Mouse (Mus musculus) C2C12 (cell line): ENCODE measurements around the gene Nfam1. TPM values are rescaled to one million over a fixed set of nuclear protein-coding genes. Genes with fewer than 3 reads are reported as not detected.

ENCODE experiments used
- H3K27me3 ChIP-seq: one replicate; pipeline ENCODE4 v1.6.1; 2011; ENCODE audit not compliant: control insufficient read depth, insufficient read depth, insufficient read length
- H3K36me3 ChIP-seq: one replicate; pipeline ENCODE4 v1.6.1; 2011; ENCODE audit not compliant: control insufficient read depth, insufficient read depth
- H3K4me3 ChIP-seq: one replicate; pipeline ENCODE4 v1.5.1; 2011; ENCODE audit warnings: mild to moderate bottlenecking, control low read depth; ENCODE audit not compliant: poor library complexity, insufficient read depth, severe bottlenecking
- H3K79me2 ChIP-seq: one replicate; pipeline ENCODE4 v1.6.1; 2011; ENCODE audit not compliant: control insufficient read depth, insufficient read depth
- H3K79me3 ChIP-seq: one replicate; pipeline ENCODE4 v1.6.1; 2011; ENCODE audit warnings: low read depth, control low read depth
- H3ac ChIP-seq: one replicate; pipeline ENCODE3; 2011; ENCODE audit warnings: low read depth; ENCODE audit not compliant: control insufficient read depth, insufficient read length
- CEBPB ChIP-seq: IDR thresholded peaks from one replicate; pipeline ENCODE4 v1.6.1; 2011; ENCODE audit warnings: low read depth, mild to moderate bottlenecking, control low read depth, moderate library complexity
- CTCF ChIP-seq: IDR thresholded peaks from one replicate; pipeline ENCODE4 v1.5.1; 2011; ENCODE audit not compliant: control insufficient read depth, insufficient read depth, insufficient read length
- FOSL1 ChIP-seq: IDR thresholded peaks from one replicate; pipeline ENCODE4 v1.8.0; 2011; ENCODE audit warnings: mild to moderate bottlenecking, low read length; ENCODE audit not compliant: poor library complexity, insufficient read depth, severe bottlenecking
- MAX ChIP-seq: IDR thresholded peaks from one replicate; pipeline ENCODE4 v1.6.1; 2011; ENCODE audit warnings: mild to moderate bottlenecking, control low read depth
- MYOD1 ChIP-seq: IDR thresholded peaks from one replicate; pipeline ENCODE4 v1.6.1; 2011; ENCODE audit warnings: low read depth; ENCODE audit not compliant: control insufficient read depth, insufficient read length
- MYOG ChIP-seq: IDR thresholded peaks from one replicate; pipeline ENCODE4 v1.6.1; 2011; ENCODE audit not compliant: control insufficient read depth, insufficient read length; ENCODE audit errors: extremely low read depth
- USF1 ChIP-seq: IDR thresholded peaks from one replicate; pipeline ENCODE4 v1.6.1; 2011; ENCODE audit warnings: low read depth, mild to moderate bottlenecking, control low read depth, moderate library complexity
- polyA plus RNA-seq: library from polyadenylated mRNA; unstranded; fragments of >200 nt; fragmentation: generic; extraction: Trizol; gene quantifications from one replicate; pipeline ENCODE4 v1.2.1, GENCODE M21; 2012; ENCODE audit warnings: missing spikeins

The Nfam1 gene
- polyA plus RNA-seq, 1 experiment, result 0.01 TPM

- Histone ChIP-seq H3ac (no peak overlapping the region), H3K4me3 (no peak overlapping the region), H3K79me3 (no peaks in the 10 kb centered on the region), H3K79me2 (no peaks in the 10 kb centered on the region), H3K27me3 (peaks cover 19% of the 10 kb centered on the region), H3K36me3 (no peaks in the 10 kb centered on the region)
- TF ChIP-seq FOSL1, result no peak
- TF ChIP-seq MYOG, result no peak
These were observed 22.7 kb downstream of the Nfam1 start for GRCm38 (mm10) chr15:83010423-83010822.

- Histone ChIP-seq H3K27me3 (peaks cover 10% of the 10 kb centered on the region), H3ac (no peak overlapping the region), H3K79me2 (no peaks in the 10 kb centered on the region), H3K79me3 (no peaks in the 10 kb centered on the region), H3K4me3 (no peak overlapping the region), H3K36me3 (no peaks in the 10 kb centered on the region)
- TF ChIP-seq CTCF (no peak), CEBPB (peak; percentile 74)
These were observed 23.6 kb downstream of the Nfam1 start for GRCm38 (mm10) chr15:83009532-83009931.

DNA sequence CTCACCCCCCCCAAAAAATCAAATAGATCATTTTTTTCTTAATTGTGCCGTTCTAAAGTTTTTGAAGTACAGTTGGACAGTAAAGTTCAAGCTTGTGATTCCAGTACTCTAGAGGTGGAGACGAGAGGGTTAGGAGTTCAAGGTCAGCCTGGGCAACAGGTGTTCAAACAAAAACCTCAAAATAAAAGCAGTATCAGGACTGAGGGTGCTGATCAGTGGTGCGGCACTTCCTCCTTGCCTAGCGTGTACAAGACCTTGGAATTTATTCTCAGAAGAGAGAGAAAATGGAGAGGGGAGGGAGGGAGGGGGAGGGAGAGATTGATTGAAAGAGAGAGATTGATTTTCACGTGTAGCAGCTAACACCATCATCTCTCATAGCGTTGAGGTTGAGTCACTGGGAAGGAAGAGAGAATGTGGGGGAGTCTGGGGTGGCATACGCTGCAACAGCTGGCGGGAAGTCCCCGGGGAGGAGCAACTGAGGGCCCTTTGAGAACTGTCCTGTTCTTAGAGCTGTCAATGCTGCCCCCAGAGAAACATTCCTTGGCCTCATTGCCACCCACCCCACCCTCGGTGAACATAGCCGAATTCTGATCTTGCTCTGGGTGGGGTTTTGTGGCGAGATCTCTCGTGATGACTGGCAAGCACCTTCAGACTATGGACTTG lies 24.2 kb downstream of the Nfam1 start:
- Histone ChIP-seq H3ac (no peak overlapping the region), H3K36me3 (no peaks in the 10 kb centered on the region), H3K4me3 (no peak overlapping the region), H3K79me3 (no peaks in the 10 kb centered on the region), H3K79me2 (no peaks in the 10 kb centered on the region), H3K27me3 (peaks cover 4% of the 10 kb centered on the region)
- TF ChIP-seq MYOD1, result peak; percentile 91
- no peak for TF ChIP-seq MYOG

GRCm38 (mm10) chr15:83007346-83007920 lies 25.7 kb downstream of the Nfam1 start:
- TF ChIP-seq MAX (peak; percentile 66), MYOG (no peak), MYOD1 (no peak), USF1 (no peak)
- Histone ChIP-seq H3ac (no peak overlapping the region), H3K4me3 (no peak overlapping the region)

GRCm38 (mm10) chr15:83002665-83003548 lies 30.2 kb downstream of the Nfam1 start:
- Histone ChIP-seq H3K36me3 (no peaks in the 10 kb centered on the region), H3K4me3 (no peak overlapping the region), H3ac (no peak overlapping the region), H3K27me3 (peaks cover 59% of the 10 kb centered on the region), H3K79me2 (no peaks in the 10 kb centered on the region), H3K79me3 (no peaks in the 10 kb centered on the region)
- TF ChIP-seq CTCF (no peak), FOSL1 (no peak), MYOD1 (no peak), USF1 (no peak), MYOG (no peak), MAX (no peak), CEBPB (no peak)

More at GRCm38 (mm10) chr15:83007346-83007920, 25.7 kb downstream of the Nfam1 start:
- no peaks in the 10 kb centered on the region for H3K79me2 ChIP-seq
- H3K79me3 ChIP-seq, result no peaks in the 10 kb centered on the region
- no peaks in the 10 kb centered on the region for H3K36me3 ChIP-seq
- peaks cover 15% of the 10 kb centered on the region for H3K27me3 ChIP-seq

DNA sequence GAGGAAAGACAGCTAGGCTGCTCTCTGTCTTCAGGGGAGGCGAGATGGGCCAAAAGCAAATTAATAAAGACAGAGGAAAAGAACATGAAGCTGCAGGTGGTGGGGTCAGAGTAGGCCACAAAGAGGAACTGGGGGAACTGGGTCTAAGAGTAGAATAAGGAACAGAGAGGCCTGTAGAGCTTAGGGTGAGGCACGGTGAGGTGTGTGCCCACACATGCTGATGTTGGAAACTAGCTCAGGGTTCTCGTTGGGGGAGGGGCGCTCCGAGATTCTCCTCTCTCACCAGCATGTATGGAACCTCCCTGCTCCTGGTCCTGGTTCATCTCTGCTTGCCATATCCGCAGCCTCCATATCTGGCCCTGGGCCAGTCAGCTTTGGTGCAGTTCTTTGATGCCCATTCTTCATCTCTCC lies 34.3 kb downstream of the Nfam1 start:
- TF ChIP-seq USF1 (no peak), CTCF (no peak), MYOD1 (no peak), MYOG (no peak), CEBPB (no peak), FOSL1 (no peak), MAX (no peak)
- H3K36me3 ChIP-seq, result no peaks in the 10 kb centered on the region
- no peak overlapping the region for H3K4me3 ChIP-seq
- H3ac ChIP-seq, result no peak overlapping the region
- no peaks in the 10 kb centered on the region for H3K79me2 ChIP-seq
- H3K79me3 ChIP-seq, result no peaks in the 10 kb centered on the region
- H3K27me3 ChIP-seq, result peaks cover 95% of the 10 kb centered on the region
